Mouse (Mus musculus) hematopoietic stem cell, adult 5-6 weeks (primary cell): ENCODE measurements around the gene Gm49486. TPM values are rescaled to one million over a fixed set of nuclear protein-coding genes. Genes with fewer than 3 reads are reported as not detected.
A peak's percentile ranks its signal among the peaks of the same experiment; 100 is the strongest.
"Not testable (repeated sequence)": the region's sequence is repeated elsewhere in the genome, so short reads cannot be mapped to it uniquely, and the experiment has no call there.

Experiments used
- ATAC-seq, 2 experiments: fragments of 125-278 bp in 1 of 2; replicated peaks in 1 of 2; 2 replicates each; pipeline ENCODE4 v1.8.0; 2016 to 2017; ENCODE audit warnings: inconsistent platforms in 2 of 2, mild to moderate bottlenecking in 2 of 2, moderate number of reproducible peaks in 2 of 2, low read depth in 1 of 2, moderate TSS enrichment in 1 of 2; ENCODE audit not compliant: low FRiP score in 2 of 2, poor library complexity in 2 of 2, severe bottlenecking in 2 of 2, insufficient read depth in 1 of 2, low TSS enrichment in 1 of 2
- total RNA-seq: library from RNA; stranded (forward); fragments of 172-1452, 232-1000 nt; gene quantifications from 2 replicates; pipeline ENCODE4 v1.2.3, GENCODE M21; 2017

Gm49486 gene
- total RNA-seq, 1 experiment from 2014 or later: not detected

GRCm38 (mm10) chr15:79213591-79213990 lies 15.6 kb upstream of the Gm49486 start:
- no peak for ATAC-seq

- ATAC-seq: no peak
Observed at GRCm38 (mm10) chr15:79216191-79216590, 13.0 kb upstream of the Gm49486 start.

GRCm38 (mm10) chr15:79219572-79219971 lies 9.6 kb upstream of the Gm49486 start:
- no peak for ATAC-seq

- no peak for ATAC-seq
Observed at GRCm38 (mm10) chr15:79223641-79224040, 5.5 kb upstream of the Gm49486 start.

GRCm38 (mm10) chr15:79224685-79225084 lies 4.5 kb upstream of the Gm49486 start:
- ATAC-seq: peak; percentile 72 to 88

GRCm38 (mm10) chr15:79225780-79226179 lies 3.4 kb upstream of the Gm49486 start:
- ATAC-seq: not testable (repeated sequence)

GRCm38 (mm10) chr15:79235268-79235667 lies 6.1 kb downstream of the Gm49486 start:
- no peak for ATAC-seq

GRCm38 (mm10) chr15:79238036-79238435 lies 8.8 kb downstream of the Gm49486 start:
- ATAC-seq: no peak

- no peak for ATAC-seq
Observed at GRCm38 (mm10) chr15:79242574-79243233, 13.5 kb downstream of the Gm49486 start.

GRCm38 (mm10) chr15:79243234-79244042 lies 14.2 kb downstream of the Gm49486 start:
- peak; percentile 95 to 98 for ATAC-seq

- no peak for ATAC-seq
Observed at GRCm38 (mm10) chr15:79244071-79244893, 15.1 kb downstream of the Gm49486 start.

- no peak for ATAC-seq
Observed at GRCm38 (mm10) chr15:79245321-79245720, 16.1 kb downstream of the Gm49486 start.

- ATAC-seq: no peak
Observed at GRCm38 (mm10) chr15:79250236-79250635, 21.0 kb downstream of the Gm49486 start.

- ATAC-seq: no peak
Observed at GRCm38 (mm10) chr15:79251168-79251567, 22.0 kb downstream of the Gm49486 start.

GRCm38 (mm10) chr15:79251781-79252491 lies 22.7 kb downstream of the Gm49486 start:
- ATAC-seq: peak in 1 of 2 experiments; percentile 56; a peak in 1 of 4 replicates

GRCm38 (mm10) chr15:79252580-79252979 lies 23.4 kb downstream of the Gm49486 start:
- ATAC-seq: no peak

- ATAC-seq: no peak
Observed at GRCm38 (mm10) chr15:79254661-79255060, 25.5 kb downstream of the Gm49486 start, which contains the start of gene Slc16a8. Gene Slc16a8 (minus strand): TSS chr15:79254761.
